Mouse (Mus musculus) splenic B cell, adult 2 months (primary cell): ENCODE results near the gene Ipo9.

Experiments
- DNase-seq: peaks from one replicate; pipeline ENCODE4 v3.0.0-alpha.2; 2011; ENCODE audit warnings: low read depth, low spot score
- H3K27me3 ChIP-seq: 2 replicates; pipeline ENCODE4 v1.6.1; 2012; ENCODE audit warnings: mild to moderate bottlenecking, low read length, moderate library complexity, mixed read lengths; ENCODE audit not compliant: control insufficient read depth, poor library complexity, insufficient read depth, severe bottlenecking
- H3K36me3 ChIP-seq: 2 replicates; pipeline ENCODE4 v1.6.1; 2012; ENCODE audit warnings: mild to moderate bottlenecking, low read length, moderate library complexity, mixed read lengths; ENCODE audit not compliant: control insufficient read depth, poor library complexity, insufficient read depth, severe bottlenecking

Gene Ipo9

GRCm38 (mm10) chr1:135451419-135451818, 21.1 kb upstream of the Ipo9 start:
- DNase-seq, result no peak
- H3K27me3 ChIP-seq, result no peaks in the 10 kb centered on the region
- H3K36me3 ChIP-seq, result no peaks in the 10 kb centered on the region

GRCm38 (mm10) chr1:135449876-135450275, 19.6 kb upstream of the Ipo9 start:
- Histone ChIP-seq H3K27me3 (no peaks in the 10 kb centered on the region), H3K36me3 (no peaks in the 10 kb centered on the region)
- DNase-seq, result no peak

GRCm38 (mm10) chr1:135448940-135449339, 18.6 kb upstream of the Ipo9 start:
- DNase-seq, result no peak
- Histone ChIP-seq H3K36me3 (no peaks in the 10 kb centered on the region), H3K27me3 (no peaks in the 10 kb centered on the region)

- H3K36me3 ChIP-seq, result no peaks in the 10 kb centered on the region
- DNase-seq, result no peak
- no peaks in the 10 kb centered on the region for H3K27me3 ChIP-seq
Observed at GRCm38 (mm10) chr1:135443506-135443905, 13.2 kb upstream of the Ipo9 start.

- H3K36me3 ChIP-seq, result no peaks in the 10 kb centered on the region
- H3K27me3 ChIP-seq, result no peaks in the 10 kb centered on the region
- DNase-seq, result no peak
Observed at GRCm38 (mm10) chr1:135441861-135442260, 11.6 kb upstream of the Ipo9 start.

GRCm38 (mm10) chr1:135440986-135441385, 10.7 kb upstream of the Ipo9 start:
- Histone ChIP-seq H3K36me3 (no peaks in the 10 kb centered on the region), H3K27me3 (no peaks in the 10 kb centered on the region)
- DNase-seq, result no peak

GRCm38 (mm10) chr1:135438801-135439200, 8.5 kb upstream of the Ipo9 start:
- no peak for DNase-seq
- Histone ChIP-seq H3K36me3 (no peaks in the 10 kb centered on the region), H3K27me3 (no peaks in the 10 kb centered on the region)

GRCm38 (mm10) chr1:135435823-135436222, 5.5 kb upstream of the Ipo9 start:
- H3K36me3 ChIP-seq, result no peaks in the 10 kb centered on the region
- H3K27me3 ChIP-seq, result no peaks in the 10 kb centered on the region
- no peak for DNase-seq

- no peaks in the 10 kb centered on the region for H3K27me3 ChIP-seq
- no peaks in the 10 kb centered on the region for H3K36me3 ChIP-seq
- no peak for DNase-seq
Observed at GRCm38 (mm10) chr1:135430669-135431017, 344 bp upstream of the Ipo9 start.

GRCm38 (mm10) chr1:135427390-135427789, 2.9 kb downstream of the Ipo9 start:
- H3K36me3 ChIP-seq, result no peaks in the 10 kb centered on the region
- peak; percentile 10 for DNase-seq

GRCm38 (mm10) chr1:135426645-135427044, 3.7 kb downstream of the Ipo9 start:
- DNase-seq, result no peak
- Histone ChIP-seq H3K36me3 (no peaks in the 10 kb centered on the region), H3K27me3 (no peaks in the 10 kb centered on the region)

More at GRCm38 (mm10) chr1:135427390-135427789, 2.9 kb downstream of the Ipo9 start:
- no peaks in the 10 kb centered on the region for H3K27me3 ChIP-seq

GRCm38 (mm10) chr1:135422772-135423171, 7.5 kb downstream of the Ipo9 start:
- no peak for DNase-seq
- Histone ChIP-seq H3K36me3 (peaks cover 4% of the 10 kb centered on the region; the same call in 1 of the 2 replicates), H3K27me3 (no peaks in the 10 kb centered on the region)

- no peaks in the 10 kb centered on the region for H3K27me3 ChIP-seq
- peaks cover 16% of the 10 kb centered on the region for H3K36me3 ChIP-seq
- no peak for DNase-seq
Observed at GRCm38 (mm10) chr1:135413996-135414395, 16.3 kb downstream of the Ipo9 start.

- Histone ChIP-seq H3K36me3 (peaks cover 9% of the 10 kb centered on the region), H3K27me3 (no peaks in the 10 kb centered on the region)
- no peak for DNase-seq
Observed at GRCm38 (mm10) chr1:135412130-135412529, 18.2 kb downstream of the Ipo9 start.

GRCm38 (mm10) chr1:135410967-135411366, 19.3 kb downstream of the Ipo9 start:
- DNase-seq, result no peak
- Histone ChIP-seq H3K36me3 (peaks cover 9% of the 10 kb centered on the region), H3K27me3 (no peaks in the 10 kb centered on the region)

GRCm38 (mm10) chr1:135408973-135409372, 21.3 kb downstream of the Ipo9 start:
- no peak for DNase-seq
- Histone ChIP-seq H3K36me3 (peaks cover 13% of the 10 kb centered on the region), H3K27me3 (no peaks in the 10 kb centered on the region)
